Mouse (Mus musculus): ENCODE data around the gene Xpo6.

Gene Xpo6

GRCm38 (mm10) chr7:126066777-126067176 lies 133.5 kb downstream of the Xpo6 start:
- peak; percentile 49 for DNase-seq

GRCm38 (mm10) chr7:126065243-126065876 lies 134.9 kb downstream of the Xpo6 start:
- no peak for DNase-seq

DNA sequence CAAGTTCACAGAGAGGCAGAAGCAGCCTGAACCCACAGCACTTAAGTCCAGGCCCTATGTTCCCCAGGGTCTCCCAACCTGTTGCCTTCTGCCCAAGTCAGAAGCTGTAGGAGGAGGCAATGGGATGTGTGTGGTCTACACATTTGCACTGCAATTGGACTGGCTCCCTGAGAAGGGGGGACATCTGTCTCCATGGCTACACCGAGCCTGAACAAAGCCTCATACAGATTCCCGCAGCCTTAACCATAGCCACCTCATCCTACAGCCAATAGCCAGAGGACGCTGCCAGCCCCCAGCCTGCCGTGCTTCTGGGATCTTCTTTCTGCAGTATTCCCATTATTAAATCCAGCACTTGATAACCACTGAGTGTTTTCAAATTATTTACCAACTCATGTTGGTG lies 138.1 kb downstream of the Xpo6 start:
- no peak for DNase-seq

DNA sequence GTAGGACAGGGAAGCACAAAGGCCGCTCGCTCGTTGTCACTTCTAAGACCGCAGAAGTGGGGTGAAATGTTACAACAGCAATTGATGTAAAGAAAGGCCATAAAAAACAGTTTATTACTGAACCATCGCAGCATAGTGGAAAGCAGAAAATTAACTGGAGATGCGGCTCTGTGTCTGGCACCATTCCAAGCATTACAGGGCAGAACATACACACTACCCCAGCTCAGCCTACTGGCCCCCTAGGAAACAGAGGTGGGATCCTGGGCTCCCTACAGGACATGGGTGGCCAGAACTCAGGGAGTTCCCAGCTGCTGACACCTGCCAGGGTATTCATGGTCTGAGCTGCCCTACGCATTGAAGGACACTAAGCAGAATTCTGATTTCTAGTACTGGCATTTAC lies 141.4 kb downstream of the Xpo6 start:
- DNase-seq = no peak

GRCm38 (mm10) chr7:126057332-126057914 lies 142.9 kb downstream of the Xpo6 start:
- no peak for DNase-seq

DNA sequence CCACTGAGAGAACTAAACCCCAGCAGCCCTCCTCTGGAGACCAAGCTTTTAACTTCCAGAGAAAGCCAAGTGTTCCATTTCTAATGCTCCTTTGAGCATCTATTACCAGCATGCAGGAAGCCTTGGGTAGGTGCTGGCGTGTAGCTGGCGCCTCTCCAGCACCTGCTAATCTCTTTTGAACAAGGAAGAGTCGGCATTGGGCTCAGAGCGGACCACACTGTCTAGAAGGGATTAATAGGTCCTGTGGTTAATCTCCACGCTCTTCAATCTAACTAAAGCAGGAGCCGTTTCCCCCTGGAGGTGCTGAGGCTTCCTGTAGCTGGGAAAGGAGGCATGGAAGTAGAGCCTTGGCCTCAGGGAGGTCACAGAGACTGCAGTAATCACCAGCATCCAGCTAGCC lies 145.7 kb downstream of the Xpo6 start:
- no peak for DNase-seq

- DNase-seq = no peak
Observed at GRCm38 (mm10) chr7:126053618-126054017, 146.7 kb downstream of the Xpo6 start.

GRCm38 (mm10) chr7:126051910-126052309 lies 148.4 kb downstream of the Xpo6 start:
- DNase-seq = no peak

Data from kidney, postnatal 14 days (tissue).